Comparison of ENCODE assay signal across 8 mouse cellular contexts in genomic region chr10:75316872-75316907, GRCm38 (mm10). TPM values are rescaled to one million over a fixed set of nuclear protein-coding genes. Genes with fewer than 3 reads are reported as not detected.
DNase-seq lines count a peak whose midpoint lies in the region; ATAC-seq and TF ChIP-seq lines count a peak whose summit lies in the region.

Gene Adora2a (plus strand): TSS chr10:75316877.

- peaks cover 15% of the 10 kb centered on the region for H3K36me3 ChIP-seq in embryonic facial prominence, embryonic 13.5 days
- H3K36me3 ChIP-seq in hindbrain, embryonic 16.5 days (ENCODE audit: control insufficient read depth, insufficient read depth, low read length): peaks cover 3% of the 10 kb centered on the region; the same call in 1 of the 2 replicates
- peaks cover 3% of the 10 kb centered on the region; the same call in 1 of the 2 replicates for H3K36me3 ChIP-seq in midbrain, embryonic 16.5 days (ENCODE audit: control insufficient read depth, insufficient read depth, low read length)

- H3K4me2 ChIP-seq in embryonic facial prominence, embryonic 13.5 days: peak within 1 kb of the TSS; percentile 76
- peak within 1 kb of the TSS; percentile 59 for H3K4me2 ChIP-seq in hindbrain, embryonic 16.5 days (ENCODE audit: low read length)
- peak within 1 kb of the TSS; percentile 54 for H3K4me2 ChIP-seq in midbrain, embryonic 16.5 days (ENCODE audit: low read length)

- H3K27ac ChIP-seq in left cerebral cortex, adult 2 months: peak within 1 kb of the TSS; percentile 55
- no peak within 1 kb of the TSS for H3K27ac ChIP-seq in embryonic facial prominence, embryonic 13.5 days
- 0 out of 2 replicates have a peak within 1 kb of the TSS, but pooled peaks have one; percentile 32 for H3K27ac ChIP-seq in hindbrain, embryonic 16.5 days (ENCODE audit: low read depth, low read length)
- H3K27ac ChIP-seq in midbrain, embryonic 16.5 days (ENCODE audit: low read length): peak within 1 kb of the TSS; percentile 20; the same call in 1 of the 2 replicates

- peaks cover 12% of the 10 kb centered on the region for H3K4me1 ChIP-seq in embryonic facial prominence, embryonic 13.5 days
- peaks cover 11% of the 10 kb centered on the region; the same call in 1 of the 2 replicates for H3K4me1 ChIP-seq in hindbrain, embryonic 16.5 days (ENCODE audit: control insufficient read depth, insufficient read depth, low read depth, low read length)
- H3K4me1 ChIP-seq in midbrain, embryonic 16.5 days (ENCODE audit: control insufficient read depth, insufficient read depth, low read length): peaks cover 6% of the 10 kb centered on the region

- 0% methylated on average over 4 of the region's 4 CpGs for WGBS in embryonic facial prominence, embryonic 13.5 days
- WGBS in hindbrain, embryonic 16.5 days: 0% methylated on average over 4 of the region's 4 CpGs
- WGBS in midbrain, embryonic 16.5 days: 3% methylated on average over 4 of the region's 4 CpGs

- H3K9ac ChIP-seq in embryonic facial prominence, embryonic 13.5 days: peak within 1 kb of the TSS; percentile 65
- peak within 1 kb of the TSS; percentile 24 for H3K9ac ChIP-seq in hindbrain, embryonic 16.5 days (ENCODE audit: low read depth, low read length)
- peak within 1 kb of the TSS; percentile 22; the same call in 1 of the 2 replicates for H3K9ac ChIP-seq in midbrain, embryonic 16.5 days (ENCODE audit: low read depth, low read length)

- peaks cover 46% of the 10 kb centered on the region for H3K27me3 ChIP-seq in embryonic facial prominence, embryonic 13.5 days
- peaks cover 13% of the 10 kb centered on the region for H3K27me3 ChIP-seq in hindbrain, embryonic 16.5 days (replicated peaks; ENCODE audit: control insufficient read depth, insufficient read depth, low read length)
- peaks cover 19% of the 10 kb centered on the region for H3K27me3 ChIP-seq in midbrain, embryonic 16.5 days (ENCODE audit: control insufficient read depth, insufficient read depth, low read depth, low read length)

- no peak for TF ChIP-seq CTCF in left cerebral cortex, adult 2 months (IDR thresholded peaks at IDR 0.05)

- intact Hi-C loops in left cerebral cortex, adult 2 months (cut with DNase I): loop anchor here (2.0 to 5.0 kb wide), 2 partner anchors 74 to 171 kb away; no protein-coding TSS in a partner anchor
- intact Hi-C loops in left cerebral cortex, postnatal 10 days (cut with DNase I): loop anchor here (5.0 kb wide), 1 partner anchor 121 kb away; no protein-coding TSS in a partner anchor

- H3K4me3 ChIP-seq in left cerebral cortex, adult 2 months: peak within 1 kb of the TSS; percentile 43
- H3K4me3 ChIP-seq in embryonic facial prominence, embryonic 13.5 days: peak within 1 kb of the TSS; percentile 50
- peak within 1 kb of the TSS; percentile 44 for H3K4me3 ChIP-seq in hindbrain, embryonic 16.5 days (ENCODE audit: low read length)
- peak within 1 kb of the TSS; percentile 36 for H3K4me3 ChIP-seq in midbrain, embryonic 16.5 days (ENCODE audit: low read depth, low read length)

- no peak for DNase-seq in left cerebral cortex, adult 2 months (ENCODE audit: extremely low spot score in 1 of 2, low spot score in 2 of 2)
- DNase-seq in left cerebral cortex, postnatal 10 days (ENCODE audit: extremely low spot score in 1 of 2, low spot score in 2 of 2): no peak
- no peak for DNase-seq in layer of hippocampus, adult 18-20 months (ENCODE audit: low spot score in 2 of 2)
- DNase-seq in layer of hippocampus, postnatal 10 days (ENCODE audit: low spot score in 2 of 2): no peak
- no peak for DNase-seq in urinary bladder, postnatal 4 days (ENCODE audit: low spot score in 2 of 2)

- ATAC-seq in embryonic facial prominence, embryonic 13.5 days (ENCODE audit: insufficient number of reproducible peaks, insufficient read depth, low FRiP score, low TSS enrichment, low read depth): no peak
- no peak for ATAC-seq in hindbrain, embryonic 16.5 days
- no peak for ATAC-seq in midbrain, embryonic 16.5 days

- no peaks in the 10 kb centered on the region for H3K9me3 ChIP-seq in embryonic facial prominence, embryonic 13.5 days
- H3K9me3 ChIP-seq in hindbrain, embryonic 16.5 days (ENCODE audit: control insufficient read depth, low read length): no peaks in the 10 kb centered on the region
- no peaks in the 10 kb centered on the region for H3K9me3 ChIP-seq in midbrain, embryonic 16.5 days (replicated peaks; ENCODE audit: control insufficient read depth, low read length, poor library complexity, severe bottlenecking)

RNA-seq across cellular contexts. Expression of gene Adora2a, which starts in this region (rescaled TPM):
- total RNA-seq in left cerebral cortex, adult 2 months (2021): 10 to 100 TPM in 1 of 2 experiments, 1 to 10 TPM in 1; 6.8 to 18.7 TPM
- 10 to 100 TPM in 1 of 2 experiments, 1 to 10 TPM in 1; 7.9 to 22.1 TPM for total RNA-seq in left cerebral cortex, postnatal 10 days (2021)
- 2.4 TPM in 2 replicates for polyA plus RNA-seq in embryonic facial prominence, embryonic 13.5 days (2015; fragmentation: Nextera tagmentation; extraction: Ambion mirVana)
- polyA plus RNA-seq in hindbrain, embryonic 16.5 days (2015; fragmentation: Nextera tagmentation; extraction: Ambion mirVana): 3.6 and 4.6 TPM in 2 replicates
- 3.7 and 3.8 TPM in 2 replicates for polyA plus RNA-seq in midbrain, embryonic 16.5 days (2015; fragmentation: Nextera tagmentation; extraction: Ambion mirVana)
- 1 to 10 TPM; 1.7 to 1.8 TPM for total RNA-seq in layer of hippocampus, adult 18-20 months (2021)
- 1 to 10 TPM; 3.2 to 5.0 TPM for total RNA-seq in layer of hippocampus, postnatal 10 days (2021)
